Mouse (Mus musculus): ENCODE results near the gene Pih1d1. TPM values are rescaled to one million over a fixed set of nuclear protein-coding genes. Genes with fewer than 3 reads are reported as not detected.

Pih1d1 gene
- 59.4 TPM for polyA plus RNA-seq (2017; shearing (Covaris generic))

DNA sequence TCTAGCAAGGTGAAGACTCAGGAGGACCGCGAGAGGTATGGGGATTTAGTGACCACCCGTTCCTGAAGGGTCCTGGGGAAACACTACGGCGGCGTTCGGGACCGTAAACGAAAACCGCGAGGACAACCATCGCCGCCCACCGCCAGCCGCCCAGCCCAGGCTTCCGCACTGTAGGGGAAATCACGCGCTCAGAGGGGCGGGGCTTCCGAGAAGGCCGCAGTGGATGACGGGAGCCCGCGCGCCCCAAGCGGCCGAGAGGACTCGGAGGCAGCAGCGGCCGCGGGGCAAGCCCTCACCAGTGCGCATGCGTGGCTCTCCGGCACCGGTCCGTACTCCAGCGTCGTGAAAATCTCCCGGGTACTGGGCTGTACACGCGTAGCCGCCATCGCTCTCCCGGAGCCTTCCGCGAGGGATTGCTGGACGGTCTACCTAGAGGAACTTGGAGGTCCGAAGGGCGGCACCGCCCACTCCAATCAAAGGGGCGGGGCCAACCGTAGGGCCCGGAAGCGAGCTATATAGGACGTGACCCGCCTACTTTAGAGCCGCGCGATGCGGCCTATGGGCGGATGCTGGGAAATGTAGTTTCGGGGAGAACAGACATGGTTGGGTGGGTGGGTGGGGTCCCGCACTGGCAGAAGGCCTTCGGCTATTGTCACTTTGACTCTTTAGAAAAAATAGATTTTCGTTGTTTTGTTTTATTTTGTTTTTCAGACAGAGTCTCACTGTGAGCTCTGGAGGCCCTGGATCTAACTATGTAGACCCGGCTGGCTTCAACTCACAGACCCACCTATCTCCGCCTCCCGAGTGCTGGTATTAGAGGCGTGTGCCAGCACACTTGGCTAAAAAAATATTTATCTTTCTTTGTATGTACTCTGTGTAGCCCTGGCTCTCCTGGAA is at the start of gene Pih1d1, which contains the start of gene Aldh16a1:
Pih1d1 (plus strand) TSS at position 208 of the 897 bp plus-strand sequence.
Aldh16a1 (minus strand) TSS at position 489 of the 897 bp plus-strand sequence.

DNA sequence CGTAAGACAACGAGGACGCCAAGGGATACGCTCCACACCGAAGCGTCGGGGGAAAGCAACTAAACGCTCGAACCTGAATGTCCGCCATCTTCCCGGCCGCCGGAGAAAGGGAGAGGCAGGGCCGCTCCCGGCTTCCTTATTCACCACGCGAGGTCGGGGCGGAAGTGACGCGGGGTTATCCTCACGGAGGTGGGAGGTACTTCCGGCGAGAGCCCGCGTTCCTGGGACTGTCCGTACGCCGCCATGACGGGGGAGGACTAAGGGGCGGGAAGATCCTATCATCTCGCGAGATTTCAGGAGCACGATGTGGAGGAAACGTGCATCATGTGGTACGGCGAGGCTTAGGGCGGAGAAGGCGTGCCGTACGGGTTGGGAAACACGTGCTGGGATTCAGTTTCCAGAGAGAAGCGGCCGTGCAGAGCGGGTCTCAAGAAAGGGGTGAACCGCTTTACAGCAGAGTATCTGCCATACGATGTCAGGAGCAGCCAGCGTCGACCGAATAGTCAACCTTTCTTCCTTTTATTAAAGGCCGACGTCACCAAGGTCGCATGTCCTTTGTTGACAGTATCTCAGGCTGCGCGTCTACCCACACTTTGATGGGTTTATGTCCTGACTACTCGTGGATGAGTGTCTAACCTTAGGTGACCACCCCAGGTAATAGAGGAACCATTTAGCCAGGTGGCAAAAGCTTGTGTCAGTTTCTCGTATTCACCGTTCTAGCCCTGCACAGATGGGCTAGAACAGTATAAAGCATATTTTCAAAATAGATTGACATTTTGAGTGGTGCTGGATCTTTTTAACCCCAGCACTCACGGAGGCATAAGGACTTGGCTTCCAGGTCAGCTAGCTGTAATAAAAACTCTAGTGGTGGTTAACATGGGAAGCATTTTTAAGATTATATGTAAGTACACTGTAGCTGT is 29.6 kb upstream of the Pih1d1 start, which contains the start of gene Rps11:
Rps11 (minus strand) TSS at position 216 of the 920 bp plus-strand sequence.

DNA sequence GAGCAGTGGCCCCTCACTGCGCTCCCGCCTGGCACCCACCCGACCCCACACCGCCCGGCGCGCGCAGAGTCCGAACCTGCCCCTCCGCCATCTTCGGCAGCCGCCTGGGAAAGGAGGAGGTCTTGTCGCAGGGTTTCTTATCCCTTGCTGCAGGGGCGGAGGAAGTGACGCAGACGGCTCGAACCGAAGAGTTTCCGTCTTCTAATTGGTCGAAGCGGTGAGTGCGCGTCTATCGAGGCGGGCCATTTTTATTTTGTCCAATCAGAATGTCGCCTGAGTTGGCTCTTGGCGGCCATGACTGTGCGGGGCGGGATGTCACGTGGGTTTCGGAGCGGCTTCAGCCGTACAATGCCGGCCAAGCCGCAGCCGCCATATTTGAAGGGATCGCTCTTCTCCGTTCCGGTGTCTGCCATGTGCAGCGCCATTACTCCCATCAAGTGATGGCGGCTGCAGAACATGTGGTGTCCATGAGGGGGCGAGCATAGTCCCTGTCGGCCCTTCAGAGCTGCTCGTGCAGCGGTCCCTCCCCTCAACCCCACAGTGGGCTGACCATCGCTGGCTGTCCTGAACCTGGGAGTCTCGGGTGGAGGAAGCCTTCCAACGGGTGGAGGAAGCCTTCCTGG is 25.4 kb upstream of the Pih1d1 start, which contains the start of gene Rpl13a:
Rpl13a (minus strand) TSS at position 138 of the 623 bp plus-strand sequence.

DNA sequence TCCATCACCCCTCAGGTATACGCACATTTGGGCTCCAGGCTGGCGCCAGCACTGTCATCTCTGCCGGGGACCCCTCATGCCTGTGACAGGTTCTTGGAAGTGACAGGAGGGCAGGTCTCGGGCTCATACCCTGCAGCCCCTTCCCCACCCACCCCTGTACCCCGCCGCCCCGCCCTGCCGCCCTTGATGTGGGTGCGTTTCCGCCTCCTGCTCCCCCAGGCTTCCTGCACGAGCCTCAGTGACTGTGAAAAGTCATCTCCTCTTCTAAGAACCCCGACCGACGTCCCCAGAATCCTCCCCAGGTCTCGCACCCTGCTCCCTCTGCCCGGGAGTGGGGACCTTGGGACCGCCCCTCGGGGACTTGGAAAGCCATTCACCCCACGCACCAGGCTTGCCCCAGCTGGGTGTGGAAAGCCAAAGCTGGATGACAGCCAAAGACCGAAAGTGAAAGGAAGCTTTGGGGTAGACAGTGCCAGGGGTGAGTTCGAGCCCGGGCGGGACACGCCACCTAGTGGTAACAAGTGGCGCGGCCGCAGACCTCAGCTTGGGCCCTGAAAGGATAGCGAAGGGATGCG is 18.0 kb upstream of the Pih1d1 start, which contains the start of the genes Gm45713 and Flt3l:
Gm45713 (minus strand) TSS at position 239 of the 575 bp plus-strand sequence.
Flt3l (minus strand) TSS at position 440 of the 575 bp plus-strand sequence.

DNA sequence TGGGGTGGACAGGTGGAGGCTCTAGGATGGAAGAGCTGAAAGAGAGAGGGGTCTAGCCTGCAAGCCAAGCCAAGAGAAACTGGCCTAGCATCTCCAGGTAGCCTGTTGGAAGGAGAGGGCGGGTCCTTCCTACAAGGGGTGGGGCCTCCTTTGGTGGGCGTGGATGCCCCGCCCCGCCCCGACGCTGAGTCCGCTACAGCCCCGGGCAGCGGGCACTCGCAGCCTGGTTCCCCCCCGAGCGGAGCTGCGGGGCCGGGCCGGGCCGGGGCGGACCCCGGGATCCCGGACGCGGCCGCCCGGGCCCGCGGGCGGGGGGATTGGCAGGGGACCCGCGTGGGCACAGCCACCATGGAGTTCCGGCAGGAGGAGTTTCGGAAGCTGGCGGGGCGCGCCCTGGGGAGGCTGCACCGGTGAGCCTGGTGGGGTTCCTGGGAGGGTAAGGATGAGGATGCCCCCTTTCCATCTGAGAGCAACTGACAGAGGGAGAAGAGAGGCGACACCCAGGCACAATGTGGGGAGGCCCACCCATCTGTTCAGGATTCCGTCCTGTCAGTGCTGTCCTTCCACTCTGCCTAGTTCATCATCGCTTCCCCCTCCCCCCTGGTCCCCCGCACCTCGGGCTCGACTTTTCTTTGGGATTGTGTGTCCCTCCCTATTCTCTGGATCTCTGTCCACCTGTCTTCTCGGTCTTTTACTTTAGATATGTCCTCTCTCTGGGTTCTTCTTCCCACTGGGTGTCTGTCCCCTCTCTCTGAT is 9.8 kb downstream of the Pih1d1 start, which contains the start of gene Slc17a7:
Slc17a7 (plus strand) TSS at position 215 of the 756 bp plus-strand sequence.

DNA sequence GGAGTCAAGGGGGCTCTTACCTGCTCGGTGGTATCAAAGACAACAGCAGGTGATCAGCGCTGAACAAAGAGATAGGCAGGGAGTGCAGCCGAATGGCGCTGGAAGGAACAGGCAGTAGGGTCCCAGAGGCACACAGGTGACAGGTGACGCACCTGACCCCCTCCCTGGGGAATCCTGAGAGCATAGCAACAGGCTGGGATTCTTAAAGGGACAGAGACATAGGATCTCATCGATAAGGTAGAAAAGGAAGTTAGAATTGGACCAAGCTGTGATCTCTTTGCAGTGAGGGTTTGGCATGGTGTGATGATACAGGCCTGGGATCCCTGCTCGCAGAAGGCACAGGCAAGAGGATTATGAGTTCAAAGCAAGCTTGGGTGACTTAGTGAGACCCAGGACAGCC is 25.4 kb downstream of the Pih1d1 start, which contains the start of gene Gfy:
Gfy (minus strand) TSS at position 101 of the 400 bp plus-strand sequence.

DNA sequence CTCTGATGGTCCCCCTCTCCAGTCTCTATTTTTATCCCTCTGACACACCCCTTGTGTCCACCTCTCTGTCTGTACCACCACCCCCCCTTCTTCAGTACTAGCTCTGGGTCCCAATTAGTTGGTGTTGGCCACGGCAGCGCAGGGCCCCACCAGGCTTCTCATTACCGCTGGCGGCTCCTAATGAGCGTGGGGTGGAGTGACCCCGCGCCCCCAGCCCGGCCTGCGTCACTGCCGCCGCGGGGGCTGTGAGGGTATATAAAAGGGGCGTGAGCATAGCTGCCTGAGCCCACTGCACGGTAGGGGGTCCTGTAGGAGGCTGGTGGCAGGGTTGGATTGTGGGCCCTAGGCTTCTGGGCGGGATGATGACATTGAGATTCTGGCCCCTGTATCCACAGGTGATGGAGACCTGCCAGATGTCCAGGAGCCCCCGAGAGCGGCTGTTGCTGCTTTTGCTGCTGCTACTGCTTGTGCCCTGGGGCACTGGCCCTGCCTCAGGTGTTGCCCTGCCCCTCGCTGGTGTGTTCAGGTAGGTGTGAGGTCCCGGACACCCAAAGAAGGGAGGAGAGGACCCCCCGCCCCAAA is 26.9 kb downstream of the Pih1d1 start, which contains the start of gene Pth2:
Pth2 (plus strand) TSS at position 100 of the 582 bp plus-strand sequence.

DNA sequence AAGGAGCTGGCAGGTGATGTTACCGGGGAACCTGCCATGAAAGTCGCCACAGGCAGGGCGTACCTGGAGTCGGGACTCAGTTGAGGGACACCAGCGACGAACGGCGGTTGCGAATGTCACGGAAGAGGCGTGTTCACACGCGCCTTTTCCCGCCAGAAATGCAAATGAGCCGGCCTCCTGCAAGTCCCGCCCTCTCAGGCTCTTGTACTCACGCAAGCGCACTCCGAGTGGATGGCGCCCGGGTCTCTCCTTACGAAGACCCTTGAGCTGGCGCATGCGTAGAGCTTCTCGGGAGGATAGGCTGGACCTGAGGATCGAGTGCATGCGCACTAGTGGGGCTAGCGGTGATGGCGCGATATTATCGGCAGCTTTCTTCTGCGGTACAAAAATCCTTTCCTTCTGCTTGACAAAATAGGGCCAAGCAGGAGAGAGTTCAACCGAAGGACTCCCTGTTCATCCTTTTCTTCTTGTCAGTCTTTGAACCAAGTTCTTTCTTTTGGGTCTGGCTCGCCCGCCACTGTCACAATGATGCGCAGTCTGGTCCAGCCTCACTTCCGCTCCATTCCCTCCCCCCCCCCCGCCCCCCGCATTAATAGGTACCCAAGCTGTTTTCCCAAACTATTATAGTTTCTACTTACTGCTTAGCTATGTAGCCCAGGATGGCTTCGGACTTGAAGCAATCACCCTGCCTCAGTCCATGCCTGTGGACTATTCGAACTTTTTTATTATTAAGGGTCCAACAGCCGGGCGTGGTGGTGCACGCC is 50.5 kb downstream of the Pih1d1 start, which contains the start of gene Ccdc155:
Ccdc155 (minus strand) TSS at position 513 of the 764 bp plus-strand sequence.

Other genes starting within 250 kb of the Pih1d1 start
- 26.9 TPM for gene Ap2a1, start 224.8 kb upstream of the Pih1d1 start, polyA plus RNA-seq (2017; shearing (Covaris generic))
- gene Tsks, start 211.1 kb upstream of the Pih1d1 start, polyA plus RNA-seq (2017; shearing (Covaris generic)): not detected
- 0.55 TPM for gene Cpt1c, start 179.5 kb upstream of the Pih1d1 start, polyA plus RNA-seq (2017; shearing (Covaris generic))
- 210 TPM for gene Prmt1, start 167.7 kb upstream of the Pih1d1 start, polyA plus RNA-seq (2017; shearing (Covaris generic))
- 255 TPM for gene Irf3, start 156.7 kb upstream of the Pih1d1 start, polyA plus RNA-seq (2017; shearing (Covaris generic))
- 35.2 TPM for gene Bcl2l12, start 155.6 kb upstream of the Pih1d1 start, polyA plus RNA-seq (2017; shearing (Covaris generic))
- 22.7 TPM for gene Scaf1, start 137.9 kb upstream of the Pih1d1 start, polyA plus RNA-seq (2017; shearing (Covaris generic))
- gene Rras, start 136.3 kb upstream of the Pih1d1 start, polyA plus RNA-seq (2017; shearing (Covaris generic)): 6.3 TPM
- 4.8 TPM for gene Prr12, start 101.4 kb upstream of the Pih1d1 start, polyA plus RNA-seq (2017; shearing (Covaris generic))
- gene Nosip, start 91.9 kb upstream of the Pih1d1 start, polyA plus RNA-seq (2017; shearing (Covaris generic)): 148 TPM
- 3.3 TPM for gene Prrg2, start 91.6 kb upstream of the Pih1d1 start, polyA plus RNA-seq (2017; shearing (Covaris generic))
- gene Rcn3, start 62.1 kb upstream of the Pih1d1 start, polyA plus RNA-seq (2017; shearing (Covaris generic)): 10.8 TPM
- gene Fcgrt, start 50.5 kb upstream of the Pih1d1 start, polyA plus RNA-seq (2017; shearing (Covaris generic)): 2.6 TPM
- 3,383 TPM for gene Rps11, start 29.9 kb upstream of the Pih1d1 start, polyA plus RNA-seq (2017; shearing (Covaris generic))
- 3,108 TPM for gene Rpl13a, start 25.5 kb upstream of the Pih1d1 start, polyA plus RNA-seq (2017; shearing (Covaris generic))
- gene Gm45713, start 18.1 kb upstream of the Pih1d1 start, polyA plus RNA-seq (2017; shearing (Covaris generic)): not detected
- 292 TPM for gene Flt3l, start 17.9 kb upstream of the Pih1d1 start, polyA plus RNA-seq (2017; shearing (Covaris generic))
- gene Aldh16a1, start 281 bp downstream of the Pih1d1 start, polyA plus RNA-seq (2017; shearing (Covaris generic)): 67.0 TPM
- gene Slc17a7, start 9.6 kb downstream of the Pih1d1 start, polyA plus RNA-seq (2017; shearing (Covaris generic)): not detected
- gene Gfy, start 25.3 kb downstream of the Pih1d1 start, polyA plus RNA-seq (2017; shearing (Covaris generic)): not detected
- gene Pth2, start 26.7 kb downstream of the Pih1d1 start, polyA plus RNA-seq (2017; shearing (Covaris generic)): not detected
- 0.32 TPM for gene Ccdc155, start 50.6 kb downstream of the Pih1d1 start, polyA plus RNA-seq (2017; shearing (Covaris generic))
- gene Dkkl1, start 57.8 kb downstream of the Pih1d1 start, polyA plus RNA-seq (2017; shearing (Covaris generic)): 16.0 TPM
- gene Tead2, start 61.5 kb downstream of the Pih1d1 start, polyA plus RNA-seq (2017; shearing (Covaris generic)): 2.9 TPM
- gene Cd37, start 84.8 kb downstream of the Pih1d1 start, polyA plus RNA-seq (2017; shearing (Covaris generic)): 598 TPM
- not detected for gene Slc6a16, start 86.8 kb downstream of the Pih1d1 start, polyA plus RNA-seq (2017; shearing (Covaris generic))
- not detected for gene Slc6a21, start 123.2 kb downstream of the Pih1d1 start, polyA plus RNA-seq (2017; shearing (Covaris generic))
- gene Trpm4, start 179.5 kb downstream of the Pih1d1 start, polyA plus RNA-seq (2017; shearing (Covaris generic)): 16.3 TPM
- gene Hrc, start 181.0 kb downstream of the Pih1d1 start, polyA plus RNA-seq (2017; shearing (Covaris generic)): not detected
- gene Ppfia3, start 212.7 kb downstream of the Pih1d1 start, polyA plus RNA-seq (2017; shearing (Covaris generic)): not detected
- not detected for gene Lin7b, start 216.3 kb downstream of the Pih1d1 start, polyA plus RNA-seq (2017; shearing (Covaris generic))
- gene Snrnp70, start 241.4 kb downstream of the Pih1d1 start, polyA plus RNA-seq (2017; shearing (Covaris generic)): 241 TPM